Mouse (Mus musculus): ENCODE data around the gene Cyp2d10. TPM values are rescaled to one million over a fixed set of nuclear protein-coding genes. Genes with fewer than 3 reads are reported as not detected.

Gene Cyp2d10
- total RNA-seq, 2 experiments from 2014 or later: 0.43 TPM; not detected in 1

DNA sequence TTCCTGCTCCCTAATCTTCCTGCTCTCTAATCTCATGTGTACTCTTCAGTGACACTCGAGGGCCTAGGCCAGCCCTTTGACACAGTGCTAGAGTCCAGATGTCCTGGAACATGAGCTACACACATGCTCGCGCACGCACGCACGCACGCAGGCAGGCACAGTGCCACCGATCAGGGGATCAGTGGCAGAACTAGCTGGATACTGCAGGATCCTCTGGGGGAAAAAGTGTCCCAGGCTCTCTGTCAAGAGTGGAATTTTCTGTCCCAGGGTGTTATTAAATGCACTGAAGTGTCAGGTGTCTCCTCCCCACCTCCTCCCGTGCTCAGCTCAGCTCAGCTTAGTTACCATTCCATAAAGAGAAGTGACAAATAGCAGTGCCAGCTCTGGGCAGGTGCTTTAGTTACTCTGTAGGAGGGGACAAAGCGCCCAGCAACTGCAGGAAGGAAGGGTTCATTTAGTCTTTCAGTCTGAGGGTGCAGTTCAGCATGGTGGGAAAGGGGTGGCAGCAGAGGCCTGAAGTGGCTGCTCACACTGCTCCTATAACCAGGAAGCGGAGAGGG lies 45.5 kb downstream of the Cyp2d10 start:
- peak; percentile 72 for DNase-seq (ENCODE audit: low spot score)

DNA sequence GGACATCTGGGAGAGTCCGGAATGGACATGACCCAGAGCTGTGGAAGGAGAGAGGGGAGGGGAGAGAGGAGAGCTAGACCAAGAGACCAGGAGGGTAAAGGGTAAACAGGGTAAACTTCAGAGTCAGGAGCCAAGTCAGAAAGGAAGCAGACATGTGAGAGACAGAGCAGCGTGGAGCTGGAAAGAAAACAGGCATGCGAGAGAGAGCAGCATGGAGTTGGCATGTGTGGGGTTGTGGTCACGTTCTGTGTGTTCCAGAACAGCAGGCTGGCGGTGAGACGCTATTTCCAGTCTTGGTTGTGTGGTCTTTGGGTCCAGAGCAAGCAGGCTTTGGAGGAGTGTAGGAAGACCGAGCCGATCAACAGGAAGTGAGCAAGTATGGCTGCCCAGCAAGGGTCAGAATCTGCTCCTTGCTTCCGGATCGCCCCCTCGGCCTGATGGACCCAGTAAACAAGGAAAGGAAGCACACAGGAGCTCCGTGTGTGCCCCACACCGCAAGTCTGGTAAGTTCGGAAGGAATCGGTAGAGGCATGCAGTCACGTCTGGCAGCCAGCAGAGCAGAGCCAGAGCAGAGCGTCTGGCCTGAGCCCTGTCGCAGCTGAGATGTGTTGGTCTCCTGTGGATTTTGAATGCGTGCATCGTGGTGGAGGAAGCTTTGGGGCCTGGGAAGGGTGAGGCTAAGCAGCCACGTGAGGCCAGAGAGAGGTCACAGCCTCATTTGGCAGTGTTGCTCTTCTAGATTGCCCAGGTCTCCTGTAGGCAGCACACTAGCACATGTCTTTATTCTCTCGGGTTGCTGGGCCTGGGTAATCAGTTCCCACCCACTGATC lies 48.3 kb downstream of the Cyp2d10 start:
- no peak for DNase-seq (ENCODE audit: low spot score)

GRCm38 (mm10) chr15:82354126-82354945 lies 52.7 kb downstream of the Cyp2d10 start, which contains the start of gene Ndufa6:
Ndufa6 (minus strand) TSS chr15:82354322.
- peak; percentile 98 for DNase-seq (ENCODE audit: low spot score)

DNA sequence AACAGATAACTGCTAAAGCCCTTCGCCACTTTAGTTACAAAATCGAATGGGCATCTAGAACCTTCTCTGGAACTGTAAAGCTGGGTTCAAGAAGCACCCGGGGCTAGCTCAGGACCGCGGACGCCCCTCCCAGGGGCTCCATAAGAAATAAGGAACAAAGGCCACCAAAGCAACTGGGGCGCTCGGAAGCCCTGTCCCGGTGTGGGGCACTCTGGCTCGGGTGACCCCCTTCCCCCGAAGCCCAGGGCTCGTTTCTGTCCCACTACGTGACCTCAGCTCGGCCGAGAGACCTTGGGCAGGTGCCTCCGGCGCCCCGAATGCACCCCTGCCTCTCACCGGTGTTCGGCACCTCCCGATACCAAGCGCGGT lies 53.3 kb downstream of the Cyp2d10 start:
- DNase-seq (ENCODE audit: low spot score): no peak

GRCm38 (mm10) chr15:82353078-82353744 lies 53.8 kb downstream of the Cyp2d10 start:
- DNase-seq (ENCODE audit: low spot score): no peak

Small RNA genes within 50 kb of the gene (microRNA-seq; reads per million reads assigned to microRNA genes)
- gene Gm25990 (not detected), gene Gm27331 (not detected), gene Gm27622 (not detected), gene Mir7684 (not detected)

Other genes starting within 250 kb of the Cyp2d10 start
- gene Shisa8, start 194.4 kb downstream of the Cyp2d10 start, total RNA-seq (2021): not detected
- gene Tnfrsf13c, start 182.8 kb downstream of the Cyp2d10 start, total RNA-seq (2021): not detected
- not detected for gene Cenpm, start 162.4 kb downstream of the Cyp2d10 start, total RNA-seq (2021)
- not detected for gene 1500009C09Rik, start 154.8 kb downstream of the Cyp2d10 start, total RNA-seq (2021)
- gene Sept3, start 132.3 kb downstream of the Cyp2d10 start, total RNA-seq (2021): under 1 TPM; 0.32 to 0.55 TPM
- gene Wbp2nl, start 108.2 kb downstream of the Cyp2d10 start, total RNA-seq (2021): not detected
- 10 to 100 TPM in 1 of 2 experiments, 1 to 10 TPM in 1; 8.7 to 10.0 TPM for gene Naga, start 68.3 kb downstream of the Cyp2d10 start, total RNA-seq (2021)
- gene Pheta2, start 68.3 kb downstream of the Cyp2d10 start, total RNA-seq (2021): under 1 TPM; 0.23 to 0.26 TPM
- gene Smdt1, start 68.2 kb downstream of the Cyp2d10 start, total RNA-seq (2021): 100 to 1,000 TPM; 123 to 154 TPM
- gene Ndufa6, start 52.9 kb downstream of the Cyp2d10 start, total RNA-seq (2021): 100 to 1,000 TPM; 481 to 494 TPM
- gene Cyp2d22, start 26.9 kb downstream of the Cyp2d10 start, total RNA-seq (2021): 10 to 100 TPM; 11.6 to 12.4 TPM
- gene Cyp2d11, start 13.2 kb downstream of the Cyp2d10 start, total RNA-seq (2021): under 1 TPM in 1 of 2 experiments, not detected in 1; 0.18 TPM
- gene Cyp2d9, start 26.2 kb upstream of the Cyp2d10 start, total RNA-seq (2021): under 1 TPM in 1 of 2 experiments, not detected in 1; 0.38 TPM
- not detected for gene Cyp2d12, start 147.9 kb upstream of the Cyp2d10 start, total RNA-seq (2021)
- not detected for gene Cyp2d34, start 213.8 kb upstream of the Cyp2d10 start, total RNA-seq (2021)

Measured in gastrocnemius, adult 18-20 months (tissue).